Mouse (Mus musculus) CH12.LX (cell line): ENCODE results near the gene Stxbp3. TPM values are rescaled to one million over a fixed set of nuclear protein-coding genes. Genes with fewer than 3 reads are reported as not detected.

Source experiments
- DNase-seq: peaks from one replicate; pipeline ENCODE4 v3.0.0-alpha.2; 2013; ENCODE audit errors: extremely low read depth
- H3K27ac ChIP-seq: 2 replicates; pipeline ENCODE4 v1.5.1; 2012; ENCODE audit warnings: low read depth, mild to moderate bottlenecking, control low read depth, moderate library complexity; ENCODE audit not compliant: insufficient read depth
- H3K27me3 ChIP-seq: replicated peaks from 2 replicates; pipeline ENCODE3; 2012; ENCODE audit warnings: inconsistent platforms
- H3K36me3 ChIP-seq, 2 experiments: replicated peaks in 1 of 2; 2 replicates each; pipeline versions ENCODE3 to v1.6.1; 2012; ENCODE audit warnings: inconsistent platforms in 1 of 2, low read length in 1 of 2, mild to moderate bottlenecking in 1 of 2, mixed read lengths in 1 of 2, moderate library complexity in 1 of 2; ENCODE audit not compliant: control insufficient read depth in 1 of 2, insufficient read depth in 1 of 2
- H3K4me1 ChIP-seq, 2 experiments: 2 replicates each; pipeline ENCODE4 v1.6.1; 2012; ENCODE audit warnings: inconsistent platforms in 1 of 2, moderate library complexity in 1 of 2; ENCODE audit not compliant: insufficient read depth in 2 of 2, control insufficient read depth in 1 of 2
- H3K4me2 ChIP-seq: 2 replicates; pipeline ENCODE4 v1.6.1; 2012; ENCODE audit warnings: low read depth, mild to moderate bottlenecking, control low read depth; ENCODE audit not compliant: poor library complexity, insufficient read depth, severe bottlenecking
- H3K4me3 ChIP-seq, 3 experiments: fragments of 150-350 bp in 1 of 3; sonication (generic) in 1 of 3; replicated peaks in 1 of 3; 2 replicates each; pipeline versions ENCODE3 to v1.5.1; 2011 to 2012; ENCODE audit warnings: low read depth in 2 of 3, low read length in 2 of 3, mild to moderate bottlenecking in 2 of 3, moderate library complexity in 2 of 3, control low read depth in 1 of 3, improper control_type of control experiment in 1 of 3, inconsistent platforms in 1 of 3, mixed read lengths in 1 of 3; ENCODE audit not compliant: poor library complexity in 1 of 3
- H3K79me2 ChIP-seq: replicated peaks from 2 replicates; pipeline ENCODE4 v1.6.1; 2012; ENCODE audit warnings: mild to moderate bottlenecking, moderate library complexity; ENCODE audit not compliant: control insufficient read depth, poor library complexity, insufficient read depth, severe bottlenecking; ENCODE audit errors: extremely low read depth
- H3K9ac ChIP-seq: 2 replicates; pipeline ENCODE4 v1.6.1; 2012; ENCODE audit warnings: low read depth, mild to moderate bottlenecking, control low read depth, moderate library complexity; ENCODE audit not compliant: insufficient read depth
- H3K9me3 ChIP-seq: replicated peaks from 2 replicates; pipeline ENCODE3; 2012; ENCODE audit warnings: low read length, inconsistent platforms, mixed read lengths
- BHLHE40 ChIP-seq: IDR thresholded peaks from 2 replicates; pipeline ENCODE4 v1.6.1; 2011; ENCODE audit warnings: mild to moderate bottlenecking, low read depth, low read length, improper control_type of control experiment
- CHD1 ChIP-seq: IDR thresholded peaks from 2 replicates; pipeline ENCODE4 v1.6.1; 2012; ENCODE audit warnings: low read depth, low read length, improper control_type of control experiment, inconsistent platforms
- CHD2 ChIP-seq: IDR thresholded peaks from 2 replicates; pipeline ENCODE4 v1.6.1; 2011; ENCODE audit warnings: low read length, improper control_type of control experiment
- E2F4 ChIP-seq: IDR thresholded peaks from 2 replicates; pipeline ENCODE4 v1.6.1; 2011; ENCODE audit warnings: low read depth, low read length, improper control_type of control experiment; ENCODE audit not compliant: insufficient replicate concordance
- ELF1 ChIP-seq: IDR thresholded peaks from 2 replicates; pipeline ENCODE4 v1.6.1; 2014; ENCODE audit warnings: low read depth, mild to moderate bottlenecking, inconsistent platforms, low read length, improper control_type of control experiment
- ETS1 ChIP-seq: conservative IDR thresholded peaks from 2 replicates; pipeline ENCODE4 v1.6.1; 2012; ENCODE audit warnings: low read depth, mild to moderate bottlenecking, inconsistent platforms, low read length, improper control_type of control experiment, moderate library complexity
- IRF4 ChIP-seq: IDR thresholded peaks from 2 replicates; pipeline ENCODE4 v1.6.1; 2014; ENCODE audit warnings: low read depth, mild to moderate bottlenecking, inconsistent platforms, low read length, improper control_type of control experiment
- MXI1 ChIP-seq: IDR thresholded peaks from 2 replicates; pipeline ENCODE4 v1.6.1; 2011; ENCODE audit warnings: mild to moderate bottlenecking, low read depth, low read length, improper control_type of control experiment
- NELFE ChIP-seq: IDR thresholded peaks from 2 replicates; pipeline ENCODE4 v1.6.1; 2011; ENCODE audit warnings: low read depth, low read length, improper control_type of control experiment
- NRF1 ChIP-seq: IDR thresholded peaks from 2 replicates; pipeline ENCODE4 v1.6.1; 2014; ENCODE audit warnings: low read depth, mild to moderate bottlenecking, inconsistent platforms, low read length, improper control_type of control experiment, moderate library complexity
- POLR2AphosphoS2 ChIP-seq: IDR thresholded peaks from 2 replicates; pipeline ENCODE4 v1.6.1; 2011; ENCODE audit warnings: low read depth, low read length, improper control_type of control experiment
- RCOR1 ChIP-seq: conservative IDR thresholded peaks from 2 replicates; pipeline ENCODE4 v1.6.1; 2012; ENCODE audit warnings: low read depth, mild to moderate bottlenecking, inconsistent platforms, low read length, improper control_type of control experiment
- SIN3A ChIP-seq: IDR thresholded peaks from 2 replicates; pipeline ENCODE4 v1.6.1; 2012; ENCODE audit warnings: low read length, improper control_type of control experiment, inconsistent platforms
- SMC3 ChIP-seq: IDR thresholded peaks from 2 replicates; pipeline ENCODE4 v1.6.1; 2011; ENCODE audit warnings: low read depth, low read length, improper control_type of control experiment
- TCF12 ChIP-seq: IDR thresholded peaks from 2 replicates; pipeline ENCODE4 v1.6.1; 2014; ENCODE audit warnings: low read depth, mild to moderate bottlenecking, inconsistent platforms, low read length, improper control_type of control experiment
- USF1 ChIP-seq: IDR thresholded peaks from 2 replicates; pipeline ENCODE4 v1.6.1; 2014; ENCODE audit warnings: low read depth, mild to moderate bottlenecking, inconsistent platforms, low read length, improper control_type of control experiment
- ZNF384 ChIP-seq: IDR thresholded peaks from 2 replicates; pipeline ENCODE4 v1.6.1; 2012; ENCODE audit warnings: low read depth, low read length, improper control_type of control experiment, inconsistent platforms
- dilution Hi-C: fragments of 300-500 bp; cut with MboI; formaldehyde crosslinking; loops from 2 replicates; pipeline ENCODE4 v1.14.3; 2020; ENCODE audit warnings: low sequenced_read_pairs; ENCODE audit not compliant: extremely low pct_unique_long_range_greater_than_20kb, extremely low pct_ligation_motif_present
- in situ Hi-C: fragments of 300-500 bp; cut with MboI; formaldehyde crosslinking; loops from 3 replicates; pipeline ENCODE4 v1.14.3; 2019; ENCODE audit warnings: low sequenced_read_pairs, low pct_ligation_motif_present, low pct_unique_long_range_greater_than_20kb, mixed read lengths
- polyA plus RNA-seq: library from polyadenylated mRNA; unstranded; fragments of >175 nt; gene quantifications from 2 replicates; pipeline ENCODE4 v1.2.1, GENCODE M21; 2012; ENCODE audit warnings: low read depth; ENCODE audit not compliant: insufficient read length
- total RNA-seq, 2 experiments: library from RNA; depleted of rRNA; stranded (reverse); fragments of 300-350 nt in 1 of 2; fragments of >200 nt in 1 of 2; gene quantifications; 2 replicates each; pipeline ENCODE4 v1.2.3; 2012 to 2014

The Stxbp3 gene
- total and polyA plus RNA-seq, 3 experiments: 12.1 to 21.5 (median 14.4) TPM

GRCm38 (mm10) chr3:108764976-108765375 is 75.3 kb downstream of the Stxbp3 start:
- Histone ChIP-seq H3K9me3 (no peaks in the 10 kb centered on the region), H3K27ac (no peak overlapping the region), H3K27me3 (no peaks in the 10 kb centered on the region), H3K36me3 (no peaks in the 10 kb centered on the region), H3K4me2 (no peak overlapping the region)
- TF ChIP-seq USF1: no peak
- TF ChIP-seq CHD2: no peak
- no peak for TF ChIP-seq TCF12
- TF ChIP-seq NRF1: no peak
- TF ChIP-seq, all 38 proteins: peak for 0
- no peaks in the 10 kb centered on the region for H3K79me2 ChIP-seq
- DNase-seq: no peak
- dilution Hi-C loops (no loop called here), in situ Hi-C loops (no loop called here)
- no peak overlapping the region for H3K9ac ChIP-seq
- H3K4me1 ChIP-seq: peaks cover 0 to 4% of the 10 kb centered on the region in 2 experiments; a peak in 1 of 4 replicates
- no peak overlapping the region for H3K4me3 ChIP-seq

GRCm38 (mm10) chr3:108763691-108764090 is 76.6 kb downstream of the Stxbp3 start:
- no peak for DNase-seq
- H3K79me2 ChIP-seq: no peaks in the 10 kb centered on the region

GRCm38 (mm10) chr3:108762597-108763111 is 77.7 kb downstream of the Stxbp3 start:
- no peaks in the 10 kb centered on the region for H3K79me2 ChIP-seq
- in situ Hi-C loops (no loop called here), dilution Hi-C loops (no loop called here)
- no peaks in the 10 kb centered on the region for H3K27me3 ChIP-seq
- no peak overlapping the region for H3K9ac ChIP-seq
- H3K4me3 ChIP-seq: no peak overlapping the region
- no peak for DNase-seq
- no peak overlapping the region for H3K4me2 ChIP-seq
- H3K36me3 ChIP-seq: no peaks in the 10 kb centered on the region
- no peak for TF ChIP-seq SMC3
- TF ChIP-seq ZNF384: no peak
- TF ChIP-seq SIN3A: no peak
- TF ChIP-seq MXI1: no peak
- no peak for TF ChIP-seq IRF4
- TF ChIP-seq NELFE: no peak
- no peak for TF ChIP-seq CHD2
- TF ChIP-seq ETS1: no peak
- TF ChIP-seq BHLHE40: no peak
- no peak for TF ChIP-seq RCOR1
- no peak overlapping the region for H3K27ac ChIP-seq
- no peaks in the 10 kb centered on the region for H3K9me3 ChIP-seq
- H3K4me1 ChIP-seq: no peaks in the 10 kb centered on the region

More at GRCm38 (mm10) chr3:108763691-108764090, 76.6 kb downstream of the Stxbp3 start:
- no peak overlapping the region for H3K4me3 ChIP-seq
- dilution Hi-C loops: no loop called here
- in situ Hi-C loops: no loop called here
- no peak overlapping the region for H3K27ac ChIP-seq
- H3K9ac ChIP-seq: no peak overlapping the region
- H3K9me3 ChIP-seq: no peaks in the 10 kb centered on the region
- H3K36me3 ChIP-seq: no peaks in the 10 kb centered on the region
- H3K27me3 ChIP-seq: no peaks in the 10 kb centered on the region
- H3K4me1 ChIP-seq: no peaks in the 10 kb centered on the region
- no peak overlapping the region for H3K4me2 ChIP-seq
- TF ChIP-seq USF1: no peak
- no peak for TF ChIP-seq NRF1
- TF ChIP-seq CHD2: no peak
- no peak for TF ChIP-seq ELF1
- no peak for TF ChIP-seq POLR2AphosphoS2
- TF ChIP-seq E2F4: no peak
- TF ChIP-seq CHD1: no peak
